Mouse (Mus musculus) mouse embryonic stem cell (cell line): ENCODE measurements around the gene Zfp704.

ENCODE experiments used
- in situ Hi-C, 2 experiments: fragments of 300-500 bp; cut with MboI; formaldehyde crosslinking; loops; 1 replicate in 1 of 2; 3 replicates in 1 of 2; pipeline ENCODE4 v1.14.3; 2019 to 2020; ENCODE audit warnings: low sequenced_read_pairs in 2 of 2, low pct_unique_long_range_greater_than_20kb in 1 of 2, mixed read lengths in 1 of 2; ENCODE audit not compliant: unreplicated experiment in 1 of 2

The Zfp704 gene

DNA sequence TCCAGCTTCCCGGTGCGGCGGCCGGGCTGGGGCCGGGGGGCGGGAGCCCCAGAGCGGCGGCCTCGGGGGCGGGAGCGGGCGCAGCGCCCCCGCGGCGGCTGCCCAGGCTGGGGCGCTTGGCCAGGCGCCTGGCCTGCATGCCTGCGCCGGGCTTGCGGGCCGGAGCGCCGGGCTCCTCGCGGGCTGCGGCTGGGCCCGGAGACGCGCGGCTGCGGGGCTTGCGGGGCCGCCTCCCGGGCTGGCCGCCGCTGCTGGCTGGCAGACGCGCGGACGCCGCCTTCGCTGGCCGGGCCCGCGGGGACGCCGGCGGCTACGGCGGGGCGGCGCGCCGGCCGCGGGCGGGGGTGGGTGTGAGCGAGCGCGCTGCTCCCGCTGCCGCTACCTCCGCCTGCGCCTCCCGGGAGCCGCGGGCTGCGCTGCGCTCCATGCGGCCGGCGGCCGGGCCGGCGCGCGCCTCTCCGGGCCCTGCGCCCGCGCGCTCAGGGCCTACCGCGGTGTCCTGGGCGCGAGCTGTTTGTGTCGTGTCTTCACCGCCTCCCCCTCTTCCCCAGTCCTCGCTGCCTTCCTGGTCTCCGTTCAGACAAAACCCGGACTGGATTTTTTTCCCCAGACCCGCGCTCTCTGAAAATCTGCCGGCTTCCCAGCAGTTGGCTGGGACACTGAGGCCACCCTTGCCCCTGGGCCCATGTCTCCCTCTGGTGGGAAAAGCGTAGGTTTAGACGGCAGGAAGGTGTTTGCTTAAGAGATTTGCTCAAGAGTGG is at the start of gene Zfp704:
Gene Zfp704, minus strand, starts transcription at position 505 of the 761 bp plus-strand sequence.
- in situ Hi-C loops: loop anchor here in 1 of 2 experiments (10.0 to 25.0 kb wide), 2 partner anchors 215 to 497 kb away; no protein-coding TSS in a partner anchor

DNA sequence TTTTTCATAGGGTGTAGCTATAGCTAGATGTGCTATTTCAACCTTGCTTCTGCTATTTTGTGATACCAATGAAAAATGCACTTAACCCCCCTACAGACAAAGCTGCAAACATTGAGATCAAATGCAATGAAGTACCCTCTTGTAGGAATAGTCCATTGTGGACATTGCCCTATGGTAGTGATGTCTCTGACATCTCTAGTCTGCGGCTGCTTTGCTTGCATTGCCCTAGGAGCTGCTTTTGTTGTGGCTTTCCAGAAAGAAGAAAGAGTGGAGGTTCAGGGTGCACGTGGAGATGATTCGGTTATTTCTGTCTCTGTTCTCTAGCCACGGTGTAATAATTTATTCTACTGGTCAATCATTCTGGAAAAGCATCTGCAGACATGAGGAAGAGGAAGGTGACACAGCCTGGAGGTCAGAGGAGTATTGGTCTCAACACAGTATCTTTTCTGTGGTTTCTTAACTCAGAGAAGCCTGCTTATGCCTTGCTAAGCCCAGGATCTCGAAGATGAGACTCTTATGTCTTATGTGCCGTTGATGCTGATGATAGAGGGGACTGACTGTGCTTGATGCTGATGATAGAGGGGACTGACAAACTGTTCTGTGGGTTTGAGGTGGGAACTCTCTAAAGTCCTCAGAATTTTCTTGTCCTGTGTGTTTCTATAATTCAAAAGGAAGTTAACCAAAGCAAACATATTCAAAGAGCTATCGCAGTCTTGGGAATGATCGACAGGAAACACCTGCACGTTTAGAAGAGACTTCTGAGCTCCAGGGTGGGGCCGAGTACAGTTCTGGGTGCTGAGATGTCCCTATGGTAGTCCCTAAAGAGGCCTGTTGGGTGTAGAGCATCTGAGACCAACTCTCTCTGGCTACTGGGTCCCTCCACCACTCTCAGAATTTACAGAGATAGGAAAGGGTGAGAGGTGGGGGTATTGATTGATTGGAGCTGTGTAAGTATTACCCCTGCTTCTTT is 23.4 kb upstream of the Zfp704 start:
- in situ Hi-C loops: no loop called here

DNA sequence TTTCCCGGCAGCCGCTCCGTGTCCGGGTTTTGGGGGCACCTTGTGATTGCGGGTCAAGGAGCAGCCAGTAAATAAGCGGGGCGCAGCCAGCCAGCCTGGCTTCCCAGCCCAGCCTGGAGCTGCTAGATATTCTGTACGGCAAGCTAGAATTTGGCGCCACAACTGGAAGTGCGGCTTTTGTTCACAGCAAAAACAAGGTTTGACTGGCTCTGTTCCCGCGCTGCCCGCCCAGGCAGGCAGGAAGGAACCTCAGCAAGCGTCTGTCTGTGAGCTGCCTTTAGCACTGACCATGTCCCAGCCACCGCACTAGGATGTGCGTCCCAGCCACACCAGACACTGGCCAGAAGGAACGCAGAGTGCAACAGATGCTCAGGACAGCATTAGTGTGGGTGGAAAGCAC is 20.1 kb upstream of the Zfp704 start:
- in situ Hi-C loops: no loop called here

- in situ Hi-C loops: no loop called here
These were observed 18.2 kb upstream of the Zfp704 start for GRCm38 (mm10) chr3:9628041-9628440.

- in situ Hi-C loops: no loop called here
These were observed 16.3 kb upstream of the Zfp704 start for GRCm38 (mm10) chr3:9626149-9626548.

DNA sequence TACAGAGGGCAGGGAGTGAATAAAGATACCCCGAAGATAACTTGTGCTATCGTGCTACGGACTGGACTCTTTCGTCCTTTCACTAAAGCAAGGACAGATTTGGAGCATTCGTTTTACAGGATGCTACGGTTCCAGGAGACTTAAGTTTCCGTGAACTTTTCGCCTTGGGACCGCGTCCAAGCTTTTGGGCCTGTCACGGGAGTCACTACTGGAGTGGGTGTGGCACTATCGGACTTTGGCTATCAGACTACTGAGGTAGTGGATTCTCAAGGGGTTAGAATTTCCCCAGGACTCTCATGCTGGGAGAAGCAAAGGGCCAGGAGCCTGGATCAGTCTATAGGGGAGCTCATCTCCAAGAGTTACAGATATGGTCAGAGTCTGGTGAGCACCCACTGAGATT is 10.7 kb upstream of the Zfp704 start:
- in situ Hi-C loops: loop anchor here in 1 of 2 experiments (25.0 kb wide), 1 partner anchor 508 kb away; no protein-coding TSS in a partner anchor

GRCm38 (mm10) chr3:9619562-9620275 is 9.8 kb upstream of the Zfp704 start:
- in situ Hi-C loops: loop anchor here in 1 of 2 experiments (10.0 to 25.0 kb wide), 2 partner anchors 225 to 507 kb away; no protein-coding TSS in a partner anchor

GRCm38 (mm10) chr3:9617101-9617500 is 7.2 kb upstream of the Zfp704 start:
- in situ Hi-C loops: loop anchor here in 1 of 2 experiments (10.0 to 25.0 kb wide), 2 partner anchors 222 to 505 kb away; no protein-coding TSS in a partner anchor

- in situ Hi-C loops: loop anchor here in 1 of 2 experiments (10.0 to 25.0 kb wide), 2 partner anchors 220 to 502 kb away; no protein-coding TSS in a partner anchor
These were observed 4.8 kb upstream of the Zfp704 start for GRCm38 (mm10) chr3:9614676-9615075.

GRCm38 (mm10) chr3:9614011-9614410 is 4.1 kb upstream of the Zfp704 start:
- in situ Hi-C loops: loop anchor here in 1 of 2 experiments (10.0 to 25.0 kb wide), 2 partner anchors 219 to 502 kb away; no protein-coding TSS in a partner anchor

GRCm38 (mm10) chr3:9611226-9611625 is 1.3 kb upstream of the Zfp704 start:
- in situ Hi-C loops: loop anchor here in 1 of 2 experiments (10.0 to 25.0 kb wide), 2 partner anchors 216 to 499 kb away; no protein-coding TSS in a partner anchor

DNA sequence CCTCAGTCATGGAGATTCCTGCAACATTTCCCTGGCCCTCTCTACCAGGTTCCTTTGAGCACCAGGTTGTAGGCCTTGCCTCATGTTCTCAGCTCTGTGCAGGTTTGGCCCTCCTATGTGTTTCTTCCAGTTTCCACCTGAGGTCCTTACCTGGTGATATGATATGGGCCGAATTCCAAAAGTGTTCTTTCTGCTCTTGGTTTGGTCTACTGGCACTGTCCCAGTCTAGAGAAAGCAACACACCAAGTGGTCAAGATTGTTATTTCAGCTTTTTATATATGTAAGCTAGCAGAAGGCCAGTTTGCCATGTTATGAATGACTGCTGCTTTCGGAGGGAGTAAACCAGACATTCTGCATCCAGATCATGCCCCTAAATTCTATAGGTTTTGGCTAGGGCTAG is 541 bp upstream of the Zfp704 start:
- in situ Hi-C loops: loop anchor here in 1 of 2 experiments (10.0 to 25.0 kb wide), 2 partner anchors 216 to 498 kb away; no protein-coding TSS in a partner anchor

DNA sequence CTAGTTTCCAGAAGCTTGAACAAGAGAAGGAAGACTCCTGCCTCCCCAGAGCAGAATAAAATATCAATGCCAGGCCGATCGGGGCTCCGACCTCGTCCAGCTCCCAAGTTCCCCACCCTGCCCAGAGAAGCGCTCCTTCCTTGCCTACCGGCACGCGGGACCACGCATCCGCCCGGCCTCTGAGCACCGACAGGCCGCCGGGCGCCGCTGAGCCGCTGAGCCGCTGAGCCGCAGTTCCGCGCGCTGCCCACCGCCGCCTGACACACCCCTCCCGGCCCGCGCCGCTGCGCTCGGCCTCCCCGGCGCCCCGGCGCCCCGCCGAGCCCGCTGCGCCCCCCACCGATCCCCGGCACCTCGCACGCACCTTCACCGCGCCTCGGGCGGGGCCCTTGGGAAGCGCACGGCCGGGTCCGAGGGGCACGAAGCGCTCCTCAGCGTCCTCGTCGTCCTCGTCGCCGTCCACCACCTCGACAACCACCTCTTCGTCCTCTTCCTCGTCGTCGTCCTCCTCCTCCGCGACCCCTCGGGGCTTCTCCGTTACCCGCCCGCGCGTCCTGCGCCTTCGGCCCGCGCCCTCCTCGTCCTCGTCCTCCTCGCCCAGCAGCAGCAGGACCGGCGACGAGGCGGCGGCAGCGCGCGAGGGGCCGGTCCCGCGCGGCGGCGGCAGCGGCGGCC is 842 bp downstream of the Zfp704 start:
- in situ Hi-C loops: loop anchor here in 1 of 2 experiments (25.0 kb wide), 1 partner anchor 497 kb away; no protein-coding TSS in a partner anchor

GRCm38 (mm10) chr3:9608441-9608905 is 1.4 kb downstream of the Zfp704 start:
- in situ Hi-C loops: loop anchor here in 1 of 2 experiments (25.0 kb wide), 1 partner anchor 496 kb away; no protein-coding TSS in a partner anchor

DNA sequence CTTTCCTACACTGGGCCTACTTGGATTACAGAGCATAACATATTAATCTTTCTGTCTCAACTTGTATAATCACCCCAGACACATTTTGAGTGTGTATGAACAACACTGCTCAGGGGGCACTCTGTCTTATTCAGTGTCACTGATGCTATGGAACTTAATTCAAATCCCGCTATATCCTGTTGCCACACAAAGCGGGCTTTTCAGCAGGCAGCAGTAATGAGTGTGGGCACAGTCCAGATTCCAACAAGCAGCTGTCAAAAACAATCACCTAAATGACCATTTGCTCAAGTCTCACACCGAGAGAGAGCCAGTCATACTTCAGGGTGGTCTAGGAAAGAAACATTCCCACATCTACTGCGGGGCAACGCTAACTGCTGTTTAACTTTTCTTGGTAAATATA is 2.2 kb downstream of the Zfp704 start:
- in situ Hi-C loops: loop anchor here in 1 of 2 experiments (25.0 kb wide), 1 partner anchor 495 kb away; no protein-coding TSS in a partner anchor

DNA sequence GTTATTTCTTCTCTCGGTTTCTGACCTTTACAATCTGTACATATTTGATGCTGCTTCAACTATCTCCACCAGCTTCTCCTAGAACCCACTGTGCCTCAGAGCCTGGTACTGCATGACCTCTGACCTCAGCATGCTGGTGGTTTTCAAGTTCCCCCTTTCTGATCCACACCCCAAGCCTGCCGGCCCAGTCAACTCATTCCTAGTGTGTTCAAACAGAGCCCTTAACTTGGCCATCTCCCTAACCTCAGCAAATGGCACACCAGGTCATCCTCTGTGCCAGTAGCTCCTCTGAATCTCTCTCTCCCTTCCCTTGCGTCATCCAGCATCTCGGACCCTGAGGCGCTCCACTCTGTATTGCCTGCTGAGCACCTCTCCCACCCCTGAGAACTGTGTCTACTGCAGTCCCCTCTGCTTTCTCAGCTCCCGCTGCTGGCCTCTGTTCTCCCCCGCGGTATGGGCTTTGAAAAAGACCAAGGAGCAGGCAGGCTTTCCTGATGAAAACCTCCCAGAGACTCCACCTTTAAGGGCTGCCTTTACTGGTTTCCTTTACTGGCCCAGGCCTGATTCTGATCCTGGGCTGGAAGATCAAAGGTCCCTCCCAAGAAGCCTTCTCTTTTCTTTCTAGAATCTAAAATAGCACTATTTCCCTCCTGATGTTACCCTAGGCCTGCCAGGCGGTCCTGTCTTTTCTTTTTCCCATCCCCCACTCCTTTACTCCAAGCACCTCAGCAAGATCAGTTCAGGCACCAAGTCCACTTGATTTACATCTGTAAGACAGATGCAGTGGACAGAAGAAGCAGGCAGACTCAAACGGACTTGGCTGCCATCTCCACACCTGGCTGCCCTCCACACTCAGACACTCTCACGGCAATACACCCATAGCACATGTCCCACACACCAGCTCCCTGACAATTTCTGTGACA is 3.8 kb downstream of the Zfp704 start:
- in situ Hi-C loops: loop anchor here in 1 of 2 experiments (25.0 kb wide), 1 partner anchor 494 kb away; no protein-coding TSS in a partner anchor
